Mouse (Mus musculus) 3T3-L1 (cell line): Measurements from ENCODE around the gene Lrrc73.

Source experiments
- DNase-seq: peaks from one replicate; pipeline ENCODE4 v3.0.0-alpha.2; 2015; ENCODE audit warnings: low read depth, low spot score

The Lrrc73 gene

GRCm38 (mm10) chr17:46287678-46288095 lies 34.4 kb downstream of the Lrrc73 start:
- DNase-seq = peak; percentile 90

GRCm38 (mm10) chr17:46296601-46297000 lies 43.3 kb downstream of the Lrrc73 start:
- no peak for DNase-seq

GRCm38 (mm10) chr17:46297028-46297363 lies 43.7 kb downstream of the Lrrc73 start:
- DNase-seq = no peak

GRCm38 (mm10) chr17:46297364-46298219 lies 44.3 kb downstream of the Lrrc73 start, which contains the start of gene Dlk2:
Dlk2 (plus strand) TSS chr17:46297421.
- no peak for DNase-seq

- peak; percentile 92 for DNase-seq
These were observed 45.0 kb downstream of the Lrrc73 start for GRCm38 (mm10) chr17:46298220-46298913.

- no peak for DNase-seq
These were observed 48.6 kb downstream of the Lrrc73 start for GRCm38 (mm10) chr17:46301892-46302291.

GRCm38 (mm10) chr17:46304184-46304583 lies 50.9 kb downstream of the Lrrc73 start:
- no peak for DNase-seq
